Mouse (Mus musculus) C2C12 (cell line): Measurements from ENCODE around the gene Syt2. TPM values are rescaled to one million over a fixed set of nuclear protein-coding genes. Genes with fewer than 3 reads are reported as not detected.

ENCODE experiments used
- H3K27me3 ChIP-seq: one replicate; pipeline ENCODE4 v1.6.1; 2011; ENCODE audit not compliant: control insufficient read depth, insufficient read depth, insufficient read length
- H3K36me3 ChIP-seq: one replicate; pipeline ENCODE4 v1.6.1; 2011; ENCODE audit not compliant: control insufficient read depth, insufficient read depth
- H3K4me3 ChIP-seq: one replicate; pipeline ENCODE4 v1.5.1; 2011; ENCODE audit warnings: mild to moderate bottlenecking, control low read depth; ENCODE audit not compliant: poor library complexity, insufficient read depth, severe bottlenecking
- H3K79me2 ChIP-seq: one replicate; pipeline ENCODE4 v1.6.1; 2011; ENCODE audit not compliant: control insufficient read depth, insufficient read depth
- H3K79me3 ChIP-seq: one replicate; pipeline ENCODE4 v1.6.1; 2011; ENCODE audit warnings: low read depth, control low read depth
- H3ac ChIP-seq: one replicate; pipeline ENCODE3; 2011; ENCODE audit warnings: low read depth; ENCODE audit not compliant: control insufficient read depth, insufficient read length
- CEBPB ChIP-seq: IDR thresholded peaks from one replicate; pipeline ENCODE4 v1.6.1; 2011; ENCODE audit warnings: low read depth, mild to moderate bottlenecking, control low read depth, moderate library complexity
- CTCF ChIP-seq: IDR thresholded peaks from one replicate; pipeline ENCODE4 v1.5.1; 2011; ENCODE audit not compliant: control insufficient read depth, insufficient read depth, insufficient read length
- FOSL1 ChIP-seq: IDR thresholded peaks from one replicate; pipeline ENCODE4 v1.8.0; 2011; ENCODE audit warnings: mild to moderate bottlenecking, low read length; ENCODE audit not compliant: poor library complexity, insufficient read depth, severe bottlenecking
- MAX ChIP-seq: IDR thresholded peaks from one replicate; pipeline ENCODE4 v1.6.1; 2011; ENCODE audit warnings: mild to moderate bottlenecking, control low read depth
- MYOD1 ChIP-seq: IDR thresholded peaks from one replicate; pipeline ENCODE4 v1.6.1; 2011; ENCODE audit warnings: low read depth; ENCODE audit not compliant: control insufficient read depth, insufficient read length
- MYOG ChIP-seq: IDR thresholded peaks from one replicate; pipeline ENCODE4 v1.6.1; 2011; ENCODE audit not compliant: control insufficient read depth, insufficient read length; ENCODE audit errors: extremely low read depth
- USF1 ChIP-seq: IDR thresholded peaks from one replicate; pipeline ENCODE4 v1.6.1; 2011; ENCODE audit warnings: low read depth, mild to moderate bottlenecking, control low read depth, moderate library complexity
- polyA plus RNA-seq: library from polyadenylated mRNA; unstranded; fragments of >200 nt; fragmentation: generic; extraction: Trizol; gene quantifications from one replicate; pipeline ENCODE4 v1.2.1, GENCODE M21; 2012; ENCODE audit warnings: missing spikeins

Gene Syt2
- polyA plus RNA-seq, 1 experiment, result 0.15 TPM

DNA sequence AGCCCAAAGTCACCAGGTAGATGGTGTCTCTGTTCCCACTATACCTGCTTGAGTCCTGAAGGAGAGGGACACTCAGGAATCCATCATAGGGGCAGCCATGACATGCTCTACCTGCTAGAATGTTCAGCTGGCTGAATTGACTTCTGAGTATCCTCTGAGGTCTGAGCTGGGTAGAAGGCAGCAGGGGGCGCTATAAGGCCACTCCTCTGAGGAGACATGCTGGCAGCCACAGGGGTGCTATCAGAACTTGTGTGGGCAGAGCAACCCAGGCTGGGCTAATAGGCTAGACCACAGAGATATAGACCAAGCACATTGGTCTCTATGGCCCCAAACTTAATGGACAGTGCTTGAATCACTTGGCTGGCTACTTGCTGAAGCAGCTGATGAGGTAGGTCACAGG, 27.8 kb downstream of the Syt2 start:
- H3K79me3 ChIP-seq, result no peaks in the 10 kb centered on the region
- H3ac ChIP-seq, result no peak overlapping the region
- no peaks in the 10 kb centered on the region for H3K79me2 ChIP-seq
- no peak for TF ChIP-seq CTCF
- no peak for TF ChIP-seq MAX
- no peak for TF ChIP-seq USF1
- no peak for TF ChIP-seq MYOG
- TF ChIP-seq CEBPB, result no peak
- no peak for TF ChIP-seq FOSL1
- no peak for TF ChIP-seq MYOD1
- no peaks in the 10 kb centered on the region for H3K36me3 ChIP-seq
- peaks cover 7% of the 10 kb centered on the region for H3K27me3 ChIP-seq
- H3K4me3 ChIP-seq, result no peak overlapping the region

DNA sequence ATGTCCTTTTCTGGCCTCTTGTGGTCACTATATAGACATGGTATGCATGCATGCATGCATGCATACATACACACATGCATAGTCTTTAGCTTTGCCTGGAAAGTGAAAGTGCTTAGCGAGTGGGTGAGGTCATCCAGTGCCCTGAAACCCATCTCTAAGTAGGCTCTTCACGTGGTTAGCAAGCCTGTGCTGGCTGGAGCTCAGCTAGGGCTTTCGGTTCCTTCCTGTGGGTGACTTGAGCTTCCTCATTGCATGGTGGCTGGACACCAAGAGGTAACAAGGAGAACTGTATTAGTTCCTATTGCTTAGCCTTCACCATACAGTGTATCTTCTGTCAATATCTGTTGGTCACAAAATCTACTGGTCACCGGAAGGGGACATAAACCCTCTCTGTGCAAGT, 33.0 kb downstream of the Syt2 start:
- no peaks in the 10 kb centered on the region for H3K79me2 ChIP-seq
- no peak overlapping the region for H3K4me3 ChIP-seq
- peaks cover 13% of the 10 kb centered on the region for H3K27me3 ChIP-seq
- H3K36me3 ChIP-seq, result no peaks in the 10 kb centered on the region
- no peaks in the 10 kb centered on the region for H3K79me3 ChIP-seq
- H3ac ChIP-seq, result no peak overlapping the region
- TF ChIP-seq CEBPB (no peak), FOSL1 (no peak), MYOD1 (no peak), CTCF (no peak), MYOG (no peak), USF1 (no peak), MAX (no peak)

DNA sequence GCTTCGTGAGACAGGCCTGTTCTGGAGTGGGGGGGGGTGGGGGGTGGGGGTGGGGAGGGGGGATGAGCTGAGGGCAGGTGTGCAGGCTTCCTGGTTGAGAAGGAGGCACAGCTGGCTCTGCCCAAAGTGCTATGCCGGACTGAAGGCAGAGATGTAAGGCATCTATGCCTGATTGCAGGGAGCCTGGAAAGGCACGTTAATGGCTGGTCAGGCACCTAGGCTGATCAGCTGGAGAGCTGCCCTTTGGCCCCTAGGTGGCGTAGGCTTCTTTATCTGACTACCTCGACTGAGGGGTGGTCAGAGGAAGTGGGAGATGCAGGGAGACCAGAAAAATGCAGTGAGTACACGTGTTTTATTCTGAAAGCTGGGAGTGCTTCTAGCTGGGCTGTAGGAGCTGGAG, 34.1 kb downstream of the Syt2 start:
- Histone ChIP-seq H3K79me3 (no peaks in the 10 kb centered on the region), H3K27me3 (peaks cover 13% of the 10 kb centered on the region), H3K4me3 (no peak overlapping the region), H3K79me2 (no peaks in the 10 kb centered on the region), H3K36me3 (no peaks in the 10 kb centered on the region), H3ac (no peak overlapping the region)
- no peak for TF ChIP-seq FOSL1
- no peak for TF ChIP-seq CTCF
- no peak for TF ChIP-seq USF1
- TF ChIP-seq MAX, result no peak
- no peak for TF ChIP-seq MYOD1
- TF ChIP-seq CEBPB, result no peak
- no peak for TF ChIP-seq MYOG

DNA sequence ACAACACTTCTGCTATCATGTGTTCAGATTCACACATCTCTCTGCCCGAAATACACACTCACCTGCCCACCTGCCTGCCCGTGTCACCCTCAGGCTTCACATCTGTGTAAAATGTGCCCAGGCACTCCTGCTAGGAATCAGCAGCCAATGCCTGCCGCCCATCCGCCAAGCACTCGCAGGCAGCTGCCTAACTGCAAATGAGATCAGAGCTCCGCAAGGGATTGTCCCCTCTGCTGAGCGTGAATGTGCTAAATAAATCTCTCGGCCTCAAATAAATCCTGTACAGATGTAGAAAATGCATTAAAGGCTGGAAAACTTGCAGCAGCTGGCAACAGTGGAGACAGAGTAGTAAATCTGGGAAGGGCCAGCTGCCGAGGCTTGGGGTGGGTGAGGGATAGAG, 36.0 kb downstream of the Syt2 start:
- peaks cover 10% of the 10 kb centered on the region for H3K27me3 ChIP-seq

DNA sequence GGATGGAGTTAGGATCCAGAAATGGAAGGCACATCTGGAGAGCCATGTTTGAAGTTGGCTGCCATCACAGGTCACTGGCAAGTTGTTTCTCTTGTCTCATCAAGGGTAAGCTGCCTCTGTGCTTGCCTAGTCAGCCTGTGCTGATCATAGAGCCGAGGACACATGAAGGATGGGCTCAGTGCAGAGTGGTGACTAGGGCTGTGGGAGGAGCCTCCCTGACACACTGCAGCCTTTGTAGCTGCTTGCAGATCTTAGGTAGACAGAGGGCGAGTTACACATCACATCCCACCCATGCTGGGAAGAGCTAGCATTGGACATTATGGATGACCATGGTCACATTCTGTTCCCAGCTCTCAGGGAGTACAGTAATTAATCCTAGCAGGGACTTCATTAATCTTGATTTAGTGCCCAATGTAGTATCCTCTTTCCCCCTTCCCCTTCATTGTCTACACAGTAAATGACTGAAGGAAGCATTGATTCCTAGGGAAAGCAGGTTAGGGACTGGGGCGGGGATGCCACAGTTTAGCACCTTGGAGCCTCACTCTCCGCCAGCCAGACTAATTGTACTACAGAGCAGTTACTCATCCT, 40.5 kb downstream of the Syt2 start:
- Histone ChIP-seq H3K79me3 (no peaks in the 10 kb centered on the region), H3K4me3 (no peak overlapping the region), H3K36me3 (no peaks in the 10 kb centered on the region), H3ac (no peak overlapping the region), H3K27me3 (peaks cover 9% of the 10 kb centered on the region), H3K79me2 (no peaks in the 10 kb centered on the region)
- TF ChIP-seq CTCF (no peak), FOSL1 (no peak), CEBPB (no peak), MYOD1 (no peak), USF1 (no peak), MAX (no peak), MYOG (no peak)

More for the DNA sequence above, 36.0 kb downstream of the Syt2 start:
- Histone ChIP-seq H3ac (no peak overlapping the region), H3K4me3 (no peak overlapping the region), H3K79me2 (no peaks in the 10 kb centered on the region), H3K79me3 (no peaks in the 10 kb centered on the region), H3K36me3 (no peaks in the 10 kb centered on the region)
- TF ChIP-seq FOSL1 (no peak), CTCF (no peak), MYOG (no peak), MAX (no peak), USF1 (no peak), CEBPB (no peak), MYOD1 (no peak)

DNA sequence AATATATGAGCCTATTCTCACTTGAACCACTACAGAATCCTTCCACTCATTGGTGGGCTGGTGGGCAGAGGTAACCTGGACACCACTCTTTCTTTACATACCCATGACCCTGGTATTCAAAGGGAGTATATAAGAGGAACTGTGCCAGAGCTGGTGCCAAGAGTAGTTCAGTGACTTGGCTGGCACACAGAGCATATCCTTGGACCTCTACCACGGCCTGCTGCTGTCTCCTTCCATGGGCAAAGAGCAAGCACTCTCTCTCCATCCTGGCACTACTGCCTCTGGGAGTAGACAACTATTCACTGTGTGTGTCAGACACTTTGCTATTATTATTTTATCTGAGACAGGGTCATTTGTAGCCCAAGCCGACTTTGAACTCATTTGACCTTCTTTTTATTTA, 49.8 kb downstream of the Syt2 start:
- no peak for TF ChIP-seq FOSL1
- no peak for TF ChIP-seq CEBPB
- TF ChIP-seq MYOG, result no peak
- no peak for TF ChIP-seq USF1
- TF ChIP-seq MAX, result no peak
- TF ChIP-seq MYOD1, result no peak
- no peak for TF ChIP-seq CTCF

More for the DNA sequence above, 49.8 kb downstream of the Syt2 start:
- Histone ChIP-seq H3K36me3 (no peaks in the 10 kb centered on the region), H3ac (no peak overlapping the region), H3K79me2 (no peaks in the 10 kb centered on the region), H3K27me3 (peaks cover 36% of the 10 kb centered on the region), H3K4me3 (no peak overlapping the region), H3K79me3 (no peaks in the 10 kb centered on the region)
